Mouse (Mus musculus) regulatory T cell (primary cell): ENCODE measurements around the gene Ctsa.
"Not testable (repeated sequence)": the region's sequence is repeated elsewhere in the genome, so short reads cannot be mapped to it uniquely, and the experiment has no call there.

ENCODE experiments used
- in situ Hi-C: fragments of 300-600 bp; cut with MboI, MseI; formaldehyde crosslinking; loops from one replicate; pipeline ENCODE4 v1.15.1; 2025; ENCODE audit warnings: high pct_unique_total_duplicates

Gene Ctsa

DNA sequence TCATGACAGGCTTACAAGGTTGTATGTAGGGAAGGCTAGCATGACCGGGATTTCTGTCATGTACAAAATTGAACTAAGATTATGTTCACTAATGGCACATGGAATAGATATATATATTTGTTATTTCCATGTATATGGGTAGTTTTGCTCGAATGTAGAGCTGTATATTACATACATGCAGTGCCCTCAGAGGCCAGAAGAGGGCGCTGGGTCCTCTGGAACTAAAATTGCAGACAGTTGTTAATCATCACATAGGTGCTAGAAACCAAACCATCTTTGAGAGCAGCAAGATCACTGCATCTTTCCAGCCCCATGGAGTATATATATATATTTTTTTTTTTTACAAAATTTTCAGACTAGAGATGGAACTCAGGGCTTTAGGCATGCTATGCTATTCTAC, 13.1 kb downstream of the Ctsa start:
- in situ Hi-C loops = no loop called here

DNA sequence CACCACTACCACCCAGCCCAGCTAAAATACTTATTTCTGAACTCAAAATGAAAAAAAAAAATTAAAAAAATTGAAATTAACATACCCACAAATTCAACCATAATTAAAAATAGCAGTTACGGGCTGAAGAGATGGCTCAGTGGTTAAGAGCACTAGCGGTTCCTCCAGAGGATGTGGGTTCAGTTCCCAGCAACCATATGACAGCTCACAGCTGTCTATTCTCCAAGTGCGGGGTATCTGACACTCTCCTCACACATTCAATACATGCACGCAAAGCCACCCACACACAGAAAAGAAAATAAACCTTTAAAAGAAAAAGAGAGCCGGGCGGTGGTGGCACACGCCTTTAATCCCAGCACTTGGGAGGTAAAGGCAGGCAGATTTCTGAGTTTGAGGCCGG, 17.4 kb downstream of the Ctsa start:
- in situ Hi-C loops = no loop called here

GRCm38 (mm10) chr2:164855572-164855971, 22.9 kb downstream of the Ctsa start:
- in situ Hi-C loops = not testable (repeated sequence)

- in situ Hi-C loops = no loop called here
Observed at GRCm38 (mm10) chr2:164856309-164857100, 23.8 kb downstream of the Ctsa start.

- in situ Hi-C loops = no loop called here
Observed at GRCm38 (mm10) chr2:164857101-164857821, 24.6 kb downstream of the Ctsa start, which contains the start of gene Pltp. Gene Pltp, minus strand, starts transcription at chr2:164857711.

DNA sequence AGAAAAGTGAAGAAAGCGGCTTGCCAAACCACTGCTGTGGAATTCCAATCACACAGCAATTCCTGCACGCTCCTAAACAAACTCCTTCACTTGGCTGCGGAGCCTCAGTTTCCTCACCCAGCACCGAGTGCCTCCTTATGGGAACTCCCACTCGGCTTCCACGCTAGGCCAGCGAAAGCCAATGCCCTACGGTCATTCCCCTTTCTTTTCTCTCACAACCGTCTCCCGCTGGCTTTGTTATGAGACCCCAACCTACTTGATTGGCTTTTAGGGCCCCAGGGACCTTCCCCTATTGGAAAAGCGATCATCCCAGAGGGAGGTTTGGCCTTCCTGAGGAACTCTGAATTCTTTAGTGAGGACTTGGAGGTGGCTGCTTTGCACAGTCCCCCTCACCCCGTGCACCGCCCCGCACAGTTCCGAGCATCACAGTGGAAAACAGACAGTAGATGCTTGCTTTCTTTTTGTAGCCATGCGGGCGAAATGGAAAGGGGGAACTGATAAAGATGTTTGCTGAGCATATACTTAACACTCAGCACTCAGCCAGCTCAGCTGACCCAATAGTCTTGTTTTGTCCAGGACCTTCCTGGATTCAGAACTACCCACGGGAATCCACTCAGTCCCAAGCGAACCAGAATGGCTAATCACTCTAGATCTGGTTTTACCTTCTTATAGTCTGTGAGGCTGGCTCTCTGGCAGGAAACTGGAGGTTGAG, 25.3 kb downstream of the Ctsa start:
- in situ Hi-C loops = no loop called here

DNA sequence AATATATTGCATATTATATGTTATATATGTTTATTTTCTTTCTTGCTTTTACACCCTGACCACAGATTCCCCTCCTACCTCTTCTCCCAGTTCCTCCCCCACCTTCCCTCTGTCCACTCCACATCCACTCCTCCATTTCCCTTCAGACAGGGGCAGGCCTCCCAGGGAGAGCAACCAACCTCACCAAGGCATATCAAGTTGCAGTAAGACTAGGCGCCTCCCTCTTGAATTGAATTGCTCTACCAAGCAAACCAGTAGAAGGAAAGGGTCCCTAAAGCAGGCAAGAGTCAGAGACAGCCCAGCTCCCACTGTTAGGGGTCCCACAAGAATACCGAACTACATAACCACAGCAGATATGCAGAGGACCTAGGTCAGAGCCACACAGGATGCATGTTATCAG, 26.5 kb downstream of the Ctsa start:
- in situ Hi-C loops = no loop called here

GRCm38 (mm10) chr2:164859640-164860432, 27.2 kb downstream of the Ctsa start:
- in situ Hi-C loops = no loop called here

DNA sequence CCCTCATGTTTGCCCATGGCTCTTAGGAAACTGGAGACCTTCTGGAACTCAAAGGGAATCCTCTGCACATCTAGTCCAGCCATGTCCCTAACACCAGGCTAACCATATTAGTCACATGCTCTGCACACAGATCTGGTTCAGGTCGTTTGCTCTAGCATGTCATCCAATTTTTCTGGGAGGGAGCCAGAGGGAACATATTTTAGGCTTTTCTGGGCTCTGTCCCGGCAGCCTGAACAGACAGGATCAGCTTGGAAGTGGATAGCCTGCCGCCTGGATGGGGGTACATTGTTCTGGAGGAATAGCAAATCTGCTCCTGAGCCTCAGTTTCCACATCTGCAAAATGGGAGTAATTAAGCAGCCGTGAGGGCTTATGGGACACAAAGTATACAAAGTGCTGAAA, 28.4 kb downstream of the Ctsa start:
- in situ Hi-C loops = no loop called here

- in situ Hi-C loops = no loop called here
Observed at GRCm38 (mm10) chr2:164862179-164862861, 29.6 kb downstream of the Ctsa start.

DNA sequence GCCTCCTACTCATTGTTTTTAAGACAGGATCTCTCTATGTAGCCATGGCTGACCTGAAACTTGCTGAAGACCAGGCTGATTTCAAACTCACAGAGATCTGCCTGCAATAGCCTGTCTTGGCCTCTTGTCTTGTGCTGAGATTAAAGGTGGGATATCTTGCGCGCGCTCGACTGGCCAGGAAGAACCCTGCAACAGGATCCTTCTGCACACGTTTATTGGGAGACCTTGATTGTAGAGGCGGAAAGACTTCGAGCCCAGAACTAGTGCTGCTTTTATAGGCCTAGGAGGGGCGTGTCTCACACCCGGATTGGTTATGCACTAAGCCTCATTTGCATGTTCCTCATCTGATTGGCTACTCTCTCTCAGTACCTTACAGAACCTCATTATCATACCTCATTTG, 30.7 kb downstream of the Ctsa start:
- in situ Hi-C loops = not testable (repeated sequence)

DNA sequence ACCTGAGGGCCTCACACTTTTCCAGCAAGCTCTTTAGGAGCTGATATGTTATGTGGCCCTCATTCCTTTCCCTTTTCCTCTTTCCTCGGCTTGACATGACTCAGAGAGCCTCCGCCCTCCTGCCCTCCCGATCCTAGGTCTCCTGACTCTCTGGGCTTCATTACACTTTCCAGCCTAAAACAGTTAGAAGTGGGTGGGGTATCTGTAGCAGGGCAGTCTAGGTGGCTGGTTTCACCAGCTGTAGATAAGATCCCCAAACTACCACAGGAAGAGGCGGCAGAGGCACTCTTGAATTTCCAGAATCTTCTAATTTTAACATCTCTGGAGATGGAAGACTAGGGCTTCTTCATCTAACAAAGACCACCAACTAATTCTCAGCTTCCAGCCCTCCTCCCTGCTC, 31.9 kb downstream of the Ctsa start:
- in situ Hi-C loops = no loop called here

DNA sequence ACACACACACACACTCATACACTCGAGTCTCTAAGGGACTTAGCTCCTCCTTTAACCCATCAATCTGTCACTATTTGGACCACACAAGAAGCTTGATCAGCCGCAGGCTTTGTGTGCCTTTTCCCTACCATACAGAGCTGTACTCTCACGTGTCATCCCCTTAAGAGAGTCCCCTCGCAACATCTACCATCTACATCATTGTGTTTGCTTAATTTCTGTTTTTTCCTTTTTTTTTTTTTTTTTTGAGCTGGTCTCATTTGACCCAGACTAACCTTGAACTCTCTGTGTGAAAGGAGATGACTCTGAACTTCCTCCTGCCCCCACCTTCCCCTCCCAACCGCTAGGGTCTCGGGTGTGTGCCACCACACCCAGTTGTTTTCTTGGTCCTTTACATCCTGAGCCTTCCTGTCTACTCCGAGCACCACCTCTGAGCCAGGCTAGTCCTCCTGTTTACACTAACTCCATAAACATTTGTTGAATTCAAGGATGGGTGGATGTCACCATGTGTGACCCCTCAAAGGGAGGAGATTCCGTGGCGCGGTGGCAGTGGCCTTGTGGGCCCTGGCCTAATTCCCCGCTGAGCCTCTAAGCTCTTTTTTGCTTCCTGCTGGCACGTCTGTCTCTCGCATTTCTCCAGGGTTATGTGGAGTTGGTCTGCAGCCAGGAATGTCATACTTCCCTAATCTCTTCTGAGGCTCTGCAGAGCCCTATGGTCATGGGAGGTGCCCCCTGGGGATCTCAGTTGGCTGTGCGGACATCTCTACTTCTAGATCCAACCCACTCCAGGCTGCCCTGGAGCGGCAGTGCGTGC, 34.3 kb downstream of the Ctsa start:
- in situ Hi-C loops = no loop called here

DNA sequence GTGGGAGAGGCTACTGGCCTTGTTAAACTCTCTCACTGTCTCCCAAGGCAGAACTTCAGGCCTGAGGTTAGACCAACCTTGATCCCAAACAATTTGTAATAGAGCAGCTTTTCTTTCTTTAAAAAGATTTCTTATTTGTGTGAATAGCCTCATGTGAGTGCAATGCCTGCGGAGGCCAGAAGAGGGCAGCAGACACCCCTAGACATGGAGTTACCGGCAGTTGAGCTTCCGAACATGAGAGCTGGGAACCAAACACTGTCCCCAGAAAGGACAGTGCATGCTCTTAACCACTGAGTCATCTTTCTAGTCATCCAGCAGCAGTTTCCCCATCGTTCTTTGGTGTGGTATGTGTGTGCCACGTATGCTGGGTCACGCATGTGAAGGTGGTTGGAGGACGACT, 34.9 kb downstream of the Ctsa start:
- in situ Hi-C loops = no loop called here

DNA sequence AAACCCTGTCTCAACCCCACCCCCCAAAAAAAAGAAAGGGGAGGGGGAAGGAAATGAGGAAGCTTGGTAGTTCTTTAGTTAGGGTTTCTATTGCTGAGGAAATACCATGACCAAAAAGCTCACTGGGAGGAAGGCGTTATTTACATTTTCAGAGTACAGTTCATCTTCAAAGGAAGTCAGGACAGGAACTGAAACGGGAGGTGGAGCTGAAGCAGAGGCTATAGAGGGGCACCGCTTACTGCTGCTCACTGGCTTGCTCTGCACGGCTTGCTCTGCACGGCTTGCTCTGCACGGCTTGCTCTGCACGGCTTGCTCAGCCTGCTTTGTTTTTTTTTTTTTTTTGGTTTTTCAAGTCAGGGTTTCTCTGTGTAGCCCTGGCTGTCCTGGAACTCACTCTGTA, 35.8 kb downstream of the Ctsa start:
- in situ Hi-C loops = no loop called here

DNA sequence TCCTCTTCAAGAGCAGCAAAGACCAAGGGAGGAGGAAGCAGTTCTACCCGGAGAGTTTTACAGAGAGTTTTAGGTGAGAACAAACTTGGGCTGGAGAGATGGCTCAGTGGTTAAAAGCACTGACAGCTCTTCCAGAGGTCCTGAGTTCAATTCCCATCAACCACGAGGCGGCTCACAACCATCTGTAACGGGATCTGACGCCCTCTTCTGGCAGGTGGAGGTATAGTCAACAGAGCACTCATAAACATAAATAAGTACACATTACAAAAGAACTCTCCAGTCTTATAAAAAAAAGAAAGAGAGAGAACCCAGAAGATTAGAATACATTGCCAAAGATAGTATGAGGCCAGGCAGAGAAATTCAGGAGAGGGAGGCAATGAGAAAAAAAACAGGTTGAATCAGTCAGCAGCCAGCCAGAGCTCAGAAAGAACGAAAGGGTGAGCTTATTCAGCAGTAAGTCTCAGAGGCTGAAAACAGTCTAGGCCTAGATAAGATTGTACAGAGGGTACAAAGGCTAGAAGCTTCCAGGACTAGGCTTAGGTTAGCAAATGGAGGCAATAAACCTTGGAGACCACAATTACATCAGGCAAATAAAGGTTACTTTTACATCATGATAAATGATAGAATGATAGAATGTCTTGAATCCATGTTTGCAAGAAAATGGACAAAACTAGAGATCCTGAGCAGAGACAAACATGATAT, 39.1 kb downstream of the Ctsa start:
- in situ Hi-C loops = no loop called here

DNA sequence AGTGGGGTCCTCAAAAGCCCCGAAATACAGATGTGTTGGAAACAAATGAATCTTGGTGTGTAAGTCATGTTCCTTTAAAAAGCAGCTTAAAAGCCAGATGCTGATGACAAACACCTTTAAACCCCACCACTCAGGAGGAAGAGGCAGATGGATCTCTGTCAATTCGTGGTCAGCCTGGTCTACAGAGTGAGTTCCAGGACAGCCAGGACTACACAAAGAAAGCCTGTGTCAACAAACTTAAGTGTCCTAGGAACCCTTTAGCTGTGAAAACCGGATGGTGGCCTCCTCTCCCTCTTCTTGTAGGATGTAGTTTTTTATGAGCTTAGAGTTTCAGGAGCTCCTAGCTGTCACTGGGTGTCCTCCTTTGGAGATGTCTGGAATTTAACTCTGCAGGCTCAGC, 40.9 kb downstream of the Ctsa start:
- in situ Hi-C loops = no loop called here

GRCm38 (mm10) chr2:164874239-164874769, 41.6 kb downstream of the Ctsa start:
- in situ Hi-C loops = no loop called here

GRCm38 (mm10) chr2:164875648-164876047, 43.0 kb downstream of the Ctsa start:
- in situ Hi-C loops = loop anchor here (25.0 kb wide), 1 partner anchor 1813 kb away; the partner anchor contains the start of gene Mybl2
